Mouse (Mus musculus): ENCODE measurements around the gene Vmo1.

DNA sequence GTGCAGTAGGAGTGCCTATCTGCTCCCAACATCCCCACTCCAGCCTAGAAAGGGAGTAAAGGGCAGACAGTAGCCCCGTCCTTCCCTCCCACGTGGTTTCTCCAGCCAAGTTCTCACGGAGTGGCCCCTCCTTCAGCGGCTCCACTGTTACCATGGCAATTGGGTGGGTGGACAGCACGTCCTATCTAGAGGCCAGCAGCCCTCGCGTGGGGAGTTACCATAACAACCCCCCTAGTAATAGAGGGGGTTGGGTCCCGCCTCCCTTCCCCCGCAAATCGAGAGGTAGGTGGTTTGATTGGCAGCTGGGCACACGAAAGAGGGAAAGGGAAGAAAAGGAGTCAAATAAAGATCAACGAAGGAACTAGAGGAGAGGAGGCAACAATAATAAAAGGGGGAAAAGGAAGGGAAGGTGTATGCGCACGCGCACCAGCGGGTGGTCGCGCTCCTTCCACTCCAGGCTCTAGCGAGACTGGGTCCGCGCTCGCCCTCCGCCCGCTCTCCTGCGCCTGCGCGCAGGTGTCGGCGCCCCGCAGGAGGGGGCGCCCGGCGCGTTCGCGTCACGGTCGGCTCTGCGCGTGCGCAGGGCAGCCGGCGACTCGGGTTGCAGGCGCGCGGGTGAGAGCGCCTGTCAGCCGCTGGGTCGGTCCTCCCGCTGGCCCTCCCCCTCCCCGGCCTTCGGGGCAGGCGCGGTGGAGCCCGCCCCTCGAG, 48.0 kb upstream of the Vmo1 start, which contains the start of gene Mink1:
- TF ChIP-seq CTCF (IDR thresholded peaks at IDR 0.05; ENCODE audit: low read depth, low read length) (no peak), POLR2A (IDR thresholded peaks at IDR 0.05; ENCODE audit: borderline replicate concordance, low read depth, low read length) (no peak)

All from bone marrow macrophage, adult 2 months (primary cell).